Mouse (Mus musculus) brain, embryonic 14.5 days (tissue): ENCODE results near the gene Dclk1.

ENCODE experiments used
- CTCF ChIP-seq: fragments of 200-500 bp; IDR thresholded peaks from 2 replicates; pipeline ENCODE4 v1.5.1; 2012; ENCODE audit warnings: inconsistent platforms, mild to moderate bottlenecking, moderate library complexity, borderline replicate concordance; ENCODE audit not compliant: insufficient read depth, insufficient read length; ENCODE audit errors: extremely low read depth
- POLR2A ChIP-seq: fragments of 200-500 bp; IDR thresholded peaks from 2 replicates; pipeline ENCODE4 v1.6.1; 2012; ENCODE audit warnings: mild to moderate bottlenecking, inconsistent platforms, borderline replicate concordance; ENCODE audit not compliant: poor library complexity, insufficient read depth, insufficient read length, severe bottlenecking; ENCODE audit errors: extremely low read depth

DNA sequence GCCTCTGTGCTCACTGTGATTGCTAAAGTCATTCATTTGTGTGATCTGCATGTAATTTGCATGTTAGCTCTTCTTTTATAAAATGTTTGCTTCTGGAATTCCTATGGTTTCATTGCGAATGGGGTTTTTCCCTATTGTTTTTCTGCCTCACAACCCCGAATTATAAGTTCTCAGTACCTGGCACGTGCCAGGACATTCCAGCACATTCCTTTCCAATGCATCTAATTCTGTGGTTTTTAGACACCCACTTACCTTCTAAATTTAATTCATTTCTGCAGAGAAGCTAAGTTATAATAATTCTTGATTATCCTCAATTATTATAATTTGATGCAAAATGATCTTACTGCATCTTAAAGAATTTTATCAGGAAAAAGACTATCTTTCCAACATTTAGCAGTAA, 118.7 kb downstream of the Dclk1 start:
- no peak for TF ChIP-seq CTCF
- TF ChIP-seq POLR2A = no peak
